Mouse (Mus musculus): Measurements from ENCODE around the gene Sae1. TPM values are rescaled to one million over a fixed set of nuclear protein-coding genes. Genes with fewer than 3 reads are reported as not detected.
A peak's percentile ranks its signal among the peaks of the same experiment; 100 is the strongest.
"Not testable (repeated sequence)": the region's sequence is repeated elsewhere in the genome, so short reads cannot be mapped to it uniquely, and the experiment has no call there.

Gene Sae1
- polyA plus RNA-seq, 1 experiment from 2014 or later, result 222 TPM

DNA sequence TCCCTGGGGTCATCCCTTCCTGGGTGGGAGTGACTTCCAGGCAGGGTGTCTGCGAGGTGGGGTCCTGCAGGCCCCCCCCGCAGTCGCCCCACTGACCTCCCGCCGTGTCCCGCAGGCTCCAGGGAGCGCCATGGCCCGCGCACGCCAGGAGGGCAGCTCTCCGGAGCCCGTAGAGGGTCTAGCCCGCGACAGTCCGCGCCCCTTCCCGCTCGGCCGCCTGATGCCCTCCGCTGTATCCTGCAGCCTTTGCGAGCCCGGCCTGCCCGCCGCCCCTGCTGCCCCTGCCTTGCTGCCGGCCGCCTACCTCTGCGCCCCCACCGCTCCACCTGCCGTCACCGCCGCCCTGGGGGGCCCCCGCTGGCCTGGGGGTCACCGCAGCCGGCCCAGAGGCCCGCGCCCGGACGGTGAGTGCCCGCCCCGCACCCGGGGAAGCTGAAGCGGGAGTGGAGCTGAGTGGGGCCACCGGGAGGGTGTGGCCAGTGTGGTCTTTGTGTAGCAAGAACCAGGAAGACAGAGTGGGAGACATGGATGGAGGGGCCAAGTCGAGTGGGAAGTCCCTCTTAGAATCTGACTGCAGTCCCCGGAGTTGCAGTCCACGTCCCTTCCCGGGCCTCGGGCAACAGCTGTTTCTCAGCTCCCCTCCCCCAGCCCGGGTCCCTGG is 75.5 kb downstream of the Sae1 start:
- no peaks in the 10 kb centered on the region for H3K9me3 ChIP-seq (replicated peaks; ENCODE audit: control insufficient read depth, low read length)
- under 1% methylated on average over 48 of the region's 49 CpGs for WGBS (ENCODE audit: insufficient replicate concordance)
- peak overlapping the region; percentile 84 for H3K4me2 ChIP-seq
- peaks cover 25% of the 10 kb centered on the region for H3K4me1 ChIP-seq (ENCODE audit: control insufficient read depth, insufficient read depth, low read length)
- peak overlapping the region; percentile 86 for H3K4me3 ChIP-seq (ENCODE audit: low read depth, low read length)
- H3K27ac ChIP-seq (ENCODE audit: low read depth, low read length), result peak overlapping the region; percentile 92
- no peaks in the 10 kb centered on the region; the same call in 1 of the 2 replicates for H3K36me3 ChIP-seq (ENCODE audit: control insufficient read depth, insufficient read depth, low read length)
- no peak for ATAC-seq (replicated peaks; ENCODE audit: insufficient number of reproducible peaks, low FRiP score, low TSS enrichment)
- peak overlapping the region; percentile 94 for H3K9ac ChIP-seq (ENCODE audit: low read depth, low read length)
- H3K27me3 ChIP-seq (ENCODE audit: control insufficient read depth, insufficient read depth, low read length), result no peaks in the 10 kb centered on the region

DNA sequence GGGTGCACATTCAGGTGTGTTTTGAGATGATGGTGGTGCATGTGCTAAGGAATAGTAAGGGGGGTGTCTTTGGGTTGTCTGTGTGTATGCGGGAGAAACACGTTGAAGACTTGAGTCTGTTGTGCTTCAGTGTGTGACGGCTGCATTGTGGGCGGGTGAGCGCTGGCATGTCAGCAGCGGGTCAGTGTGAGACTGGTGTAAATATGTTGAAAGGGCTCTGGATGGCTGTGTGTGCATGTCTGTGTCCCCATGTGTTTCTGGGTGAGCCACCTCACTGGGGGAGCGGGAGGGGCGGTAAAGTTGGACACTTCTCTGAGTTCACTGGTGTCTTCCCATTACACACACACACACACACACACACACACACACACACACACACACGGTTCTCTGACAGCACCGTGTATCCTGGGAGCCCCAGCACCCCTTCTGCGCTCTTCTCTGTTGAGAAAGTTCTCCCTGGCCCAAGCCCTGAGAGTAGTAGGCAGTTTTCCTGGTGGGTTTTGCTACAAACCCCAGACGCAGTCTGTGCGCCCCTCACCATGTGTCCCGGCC is 76.1 kb downstream of the Sae1 start:
- no peak for ATAC-seq (replicated peaks; ENCODE audit: insufficient number of reproducible peaks, low FRiP score, low TSS enrichment)
- Histone ChIP-seq H3K4me3 (ENCODE audit: low read depth, low read length) (peak overlapping the region; percentile 86), H3K27me3 (ENCODE audit: control insufficient read depth, insufficient read depth, low read length) (no peaks in the 10 kb centered on the region), H3K4me1 (ENCODE audit: control insufficient read depth, insufficient read depth, low read length) (peaks cover 25% of the 10 kb centered on the region), H3K36me3 (ENCODE audit: control insufficient read depth, insufficient read depth, low read length) (no peaks in the 10 kb centered on the region; the same call in 1 of the 2 replicates), H3K4me2 (peak overlapping the region; percentile 84), H3K27ac (ENCODE audit: low read depth, low read length) (peak overlapping the region; percentile 92), H3K9me3 (replicated peaks; ENCODE audit: control insufficient read depth, low read length) (no peaks in the 10 kb centered on the region), H3K9ac (ENCODE audit: low read depth, low read length) (peak overlapping the region; percentile 94)
- 3% methylated on average over 14 of the region's 14 CpGs for WGBS (ENCODE audit: insufficient replicate concordance)

DNA sequence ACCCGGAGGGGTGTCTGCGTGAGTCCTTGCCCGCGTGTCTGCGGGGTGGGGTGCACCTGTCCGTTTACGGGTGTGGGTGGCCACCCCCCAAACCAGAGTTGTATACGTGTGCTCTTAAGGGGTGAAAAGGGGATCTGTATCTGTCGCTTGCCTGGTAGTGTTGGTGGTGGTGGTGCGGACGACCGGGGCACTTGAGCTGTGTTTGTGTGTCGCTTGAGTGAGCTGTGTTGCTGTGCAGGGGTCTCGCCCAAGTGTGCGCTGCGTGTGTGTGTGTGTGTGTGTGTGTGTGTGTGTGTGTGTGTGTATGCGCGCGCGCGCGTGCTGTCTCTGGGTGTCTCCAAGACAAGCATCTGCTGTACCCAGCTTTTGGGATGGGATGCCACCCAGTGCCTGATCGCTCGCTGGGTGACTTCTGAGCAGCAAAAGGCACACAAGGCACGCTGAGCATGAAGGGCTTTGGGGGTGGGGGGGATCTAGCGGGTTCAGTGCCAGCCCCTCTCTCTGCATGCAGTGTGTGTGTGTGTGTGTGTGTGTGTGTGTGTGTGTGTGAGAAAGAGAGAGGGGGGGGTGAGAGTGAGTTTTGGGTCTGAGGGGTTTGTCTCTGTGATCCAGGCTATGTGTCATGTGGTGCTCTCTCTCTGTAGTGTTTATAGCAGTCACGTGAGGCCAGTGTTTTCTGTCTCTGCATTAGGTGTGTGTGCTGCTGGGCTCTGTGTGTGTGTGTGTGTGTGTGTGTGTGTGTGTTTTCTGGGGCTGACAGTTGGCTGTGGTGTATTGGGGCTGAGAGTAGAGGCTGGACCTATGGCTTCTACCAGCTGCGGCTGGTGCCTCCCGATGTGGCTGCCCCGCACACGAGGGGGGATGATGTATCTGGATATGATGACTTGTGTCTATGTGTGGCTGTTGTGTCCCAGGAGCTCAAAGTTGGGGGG is 76.8 kb downstream of the Sae1 start:
- peak overlapping the region; percentile 70 for H3K9ac ChIP-seq (ENCODE audit: low read depth, low read length)
- ATAC-seq (replicated peaks; ENCODE audit: insufficient number of reproducible peaks, low FRiP score, low TSS enrichment), result no peak
- H3K9me3 ChIP-seq (replicated peaks; ENCODE audit: control insufficient read depth, low read length), result no peaks in the 10 kb centered on the region
- H3K36me3 ChIP-seq (ENCODE audit: control insufficient read depth, insufficient read depth, low read length), result no peaks in the 10 kb centered on the region
- H3K4me1 ChIP-seq (ENCODE audit: control insufficient read depth, insufficient read depth, low read length), result peaks cover 25% of the 10 kb centered on the region
- peak overlapping the region; percentile 84 for H3K4me2 ChIP-seq
- no peaks in the 10 kb centered on the region for H3K27me3 ChIP-seq (ENCODE audit: control insufficient read depth, insufficient read depth, low read length)
- peak overlapping the region; percentile 86 for H3K4me3 ChIP-seq (ENCODE audit: low read depth, low read length)
- under 1% methylated on average over 31 of the region's 31 CpGs for WGBS (ENCODE audit: insufficient replicate concordance)
- H3K27ac ChIP-seq (ENCODE audit: low read depth, low read length), result peak overlapping the region; percentile 22; the same call in 1 of the 2 replicates

DNA sequence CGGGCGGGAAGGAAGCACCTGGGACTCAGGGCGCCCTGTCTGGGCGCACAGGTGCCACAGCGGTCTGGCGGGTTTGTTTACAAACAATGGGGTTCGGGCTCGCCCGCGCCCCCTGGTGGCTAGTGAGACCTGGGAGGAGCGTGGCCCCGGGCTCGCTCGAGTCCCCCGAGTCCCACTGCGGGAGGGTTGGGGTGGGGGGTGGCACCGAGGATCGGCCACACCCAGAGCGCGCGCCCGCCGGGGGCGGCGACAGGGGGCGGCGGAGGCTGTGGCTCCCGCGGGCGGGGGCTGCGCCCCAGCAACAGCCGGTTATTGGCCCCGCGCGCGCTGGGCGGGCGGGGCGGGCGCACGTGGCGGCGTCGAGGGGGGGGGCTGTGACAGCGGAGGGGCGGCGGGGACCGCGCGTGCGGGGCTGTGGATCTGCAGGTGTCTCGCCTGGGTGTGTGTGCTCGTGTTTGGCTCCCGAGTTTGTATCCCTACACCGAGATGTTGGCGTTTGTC is 77.5 kb downstream of the Sae1 start:
- Histone ChIP-seq H3K4me1 (ENCODE audit: control insufficient read depth, insufficient read depth, low read length) (peaks cover 25% of the 10 kb centered on the region), H3K4me3 (ENCODE audit: low read depth, low read length) (peak overlapping the region; percentile 86), H3K36me3 (ENCODE audit: control insufficient read depth, insufficient read depth, low read length) (no peaks in the 10 kb centered on the region), H3K27ac (ENCODE audit: low read depth, low read length) (peak overlapping the region; percentile 66), H3K9me3 (replicated peaks; ENCODE audit: control insufficient read depth, low read length) (no peaks in the 10 kb centered on the region), H3K9ac (ENCODE audit: low read depth, low read length) (peak overlapping the region; percentile 70), H3K27me3 (ENCODE audit: control insufficient read depth, insufficient read depth, low read length) (no peaks in the 10 kb centered on the region), H3K4me2 (peak overlapping the region; percentile 84)
- under 1% methylated on average over 47 of the region's 56 CpGs for WGBS (ENCODE audit: insufficient replicate concordance)
- ATAC-seq (replicated peaks; ENCODE audit: insufficient number of reproducible peaks, low FRiP score, low TSS enrichment), result peak; percentile 10; the same call in 1 of the 2 replicates

DNA sequence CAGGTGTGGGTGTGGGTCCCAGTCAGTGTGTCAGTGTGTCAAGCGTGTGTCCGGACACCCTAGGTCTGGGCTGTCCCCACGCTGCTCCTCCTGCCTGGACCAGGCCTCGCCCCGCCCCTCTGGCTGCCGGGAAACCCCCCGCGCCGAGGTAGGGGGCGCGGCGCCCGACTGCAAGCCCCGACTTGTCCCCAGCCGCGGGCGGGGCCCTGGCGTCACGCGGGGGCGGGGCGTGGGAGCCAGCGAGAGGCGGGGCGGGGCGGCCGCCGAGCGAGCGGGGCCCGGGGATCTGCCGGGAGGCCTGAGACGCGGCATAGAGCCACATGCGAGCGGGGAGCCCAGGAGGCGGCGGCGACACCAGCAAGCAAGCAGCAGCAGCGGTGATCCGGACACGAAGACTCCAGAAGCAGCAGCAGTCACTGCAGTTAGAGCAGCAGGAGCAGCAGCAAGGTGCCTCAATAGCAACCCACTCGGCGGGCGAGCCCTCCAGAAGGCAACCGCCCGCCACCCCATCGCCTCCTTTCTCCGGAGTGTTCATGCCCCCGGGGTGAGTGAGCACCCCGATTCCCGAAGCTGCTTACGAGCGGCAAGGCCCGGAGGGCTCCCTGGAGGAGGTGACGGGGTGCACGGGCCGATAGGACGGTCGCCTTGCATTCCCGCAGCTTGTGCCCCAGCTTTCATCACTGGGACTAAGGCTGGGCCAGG is 78.1 kb downstream of the Sae1 start:
- Histone ChIP-seq H3K36me3 (ENCODE audit: control insufficient read depth, insufficient read depth, low read length) (no peaks in the 10 kb centered on the region), H3K27ac (ENCODE audit: low read depth, low read length) (peak overlapping the region; percentile 66), H3K4me2 (peak overlapping the region; percentile 84), H3K4me3 (ENCODE audit: low read depth, low read length) (peak overlapping the region; percentile 86), H3K27me3 (ENCODE audit: control insufficient read depth, insufficient read depth, low read length) (no peaks in the 10 kb centered on the region), H3K9ac (ENCODE audit: low read depth, low read length) (peak overlapping the region; percentile 70), H3K9me3 (replicated peaks; ENCODE audit: control insufficient read depth, low read length) (no peaks in the 10 kb centered on the region), H3K4me1 (ENCODE audit: control insufficient read depth, insufficient read depth, low read length) (peaks cover 25% of the 10 kb centered on the region)
- ATAC-seq (replicated peaks; ENCODE audit: insufficient number of reproducible peaks, low FRiP score, low TSS enrichment), result peak; percentile 52
- WGBS (ENCODE audit: insufficient replicate concordance), result under 1% methylated on average over 59 of the region's 61 CpGs

DNA sequence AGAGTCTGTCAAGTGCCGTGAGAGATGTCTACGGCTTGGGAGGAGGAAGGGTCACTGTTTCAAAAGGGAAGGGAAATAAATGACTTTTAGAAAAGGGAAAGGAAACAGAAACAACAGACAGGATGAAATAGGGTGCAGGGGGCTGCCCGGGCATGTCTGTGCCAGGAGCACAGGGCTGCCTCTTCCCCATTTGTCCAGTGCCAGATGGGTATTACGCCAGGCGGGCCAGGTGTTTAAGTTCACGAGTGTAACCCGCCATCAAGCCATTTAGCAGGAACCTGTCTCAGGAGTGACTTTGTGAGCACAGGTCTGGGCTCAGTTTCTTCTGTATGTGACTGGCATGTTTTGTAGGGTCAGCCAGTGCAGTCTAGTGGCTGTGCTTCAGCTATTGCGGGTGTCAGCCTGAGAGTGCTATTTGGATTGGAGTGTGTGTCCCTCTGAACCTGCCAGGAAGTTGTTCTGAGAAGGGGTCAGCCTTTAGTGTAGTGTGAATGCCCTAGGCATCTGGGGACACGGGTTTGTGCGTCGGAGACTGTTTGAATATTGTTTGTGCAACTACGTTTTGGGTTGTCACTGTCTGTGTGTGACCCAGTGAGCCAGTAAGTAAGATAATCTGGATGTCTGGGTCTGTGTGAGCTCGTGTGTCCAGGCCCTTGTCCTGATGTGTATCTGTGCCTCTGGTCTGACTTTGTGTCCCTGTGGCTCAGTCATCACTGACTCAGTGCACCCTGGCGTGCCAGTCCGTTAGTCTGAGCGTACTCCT is 78.9 kb downstream of the Sae1 start:
- Histone ChIP-seq H3K4me3 (ENCODE audit: low read depth, low read length) (peak overlapping the region; percentile 86), H3K4me2 (peak overlapping the region; percentile 84), H3K9ac (ENCODE audit: low read depth, low read length) (peak overlapping the region; percentile 31; the same call in 1 of the 2 replicates), H3K27me3 (ENCODE audit: control insufficient read depth, insufficient read depth, low read length) (no peaks in the 10 kb centered on the region), H3K4me1 (ENCODE audit: control insufficient read depth, insufficient read depth, low read length) (peaks cover 22% of the 10 kb centered on the region), H3K9me3 (replicated peaks; ENCODE audit: control insufficient read depth, low read length) (no peaks in the 10 kb centered on the region), H3K36me3 (ENCODE audit: control insufficient read depth, insufficient read depth, low read length) (no peaks in the 10 kb centered on the region), H3K27ac (ENCODE audit: low read depth, low read length) (peak overlapping the region; percentile 66; the same call in 1 of the 2 replicates)
- no peak for ATAC-seq (replicated peaks; ENCODE audit: insufficient number of reproducible peaks, low FRiP score, low TSS enrichment)
- 43% methylated on average over 16 of the region's 16 CpGs for WGBS (ENCODE audit: insufficient replicate concordance)

DNA sequence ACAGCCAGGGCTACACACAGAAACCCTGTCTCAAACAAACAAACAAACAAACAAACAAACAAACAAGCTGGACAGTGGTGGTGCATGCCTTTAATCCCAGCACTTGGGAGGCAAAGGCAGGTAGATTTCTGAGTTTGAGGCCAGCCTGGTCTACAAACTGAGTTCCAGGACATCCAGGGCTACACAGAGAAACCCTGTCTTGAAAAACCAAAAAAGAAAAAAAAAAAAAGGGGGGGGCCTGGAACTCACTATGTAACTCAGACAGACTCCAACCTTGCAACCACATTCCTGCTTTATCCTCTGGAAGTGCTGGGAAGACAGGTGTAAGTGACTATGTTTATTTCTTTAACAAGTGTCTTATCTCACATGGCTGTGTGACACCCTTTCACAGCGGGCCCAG is 79.5 kb downstream of the Sae1 start, which contains the start of gene Bbc3:
Gene Bbc3, plus strand, starts transcription at position 301 of the 400 bp plus-strand sequence.
- peak within 1 kb of the TSS; percentile 84 for H3K4me2 ChIP-seq
- not testable (repeated sequence) for H3K36me3 ChIP-seq (ENCODE audit: control insufficient read depth, insufficient read depth, low read length); H3K9me3 ChIP-seq (replicated peaks; ENCODE audit: control insufficient read depth, low read length); H3K27me3 ChIP-seq (ENCODE audit: control insufficient read depth, insufficient read depth, low read length); ATAC-seq (replicated peaks; ENCODE audit: insufficient number of reproducible peaks, low FRiP score, low TSS enrichment)
- peak within 1 kb of the TSS; percentile 66; the same call in 1 of the 2 replicates for H3K27ac ChIP-seq (ENCODE audit: low read depth, low read length)
- H3K4me3 ChIP-seq (ENCODE audit: low read depth, low read length), result peak within 1 kb of the TSS; percentile 86
- peaks cover 19% of the 10 kb centered on the region for H3K4me1 ChIP-seq (ENCODE audit: control insufficient read depth, insufficient read depth, low read length)
- 35% methylated on average over 1 of the region's 1 CpGs for WGBS (ENCODE audit: insufficient replicate concordance)
- peak within 1 kb of the TSS; percentile 31; the same call in 1 of the 2 replicates for H3K9ac ChIP-seq (ENCODE audit: low read depth, low read length)
